Mouse (Mus musculus) gastrocnemius, adult 8-10 months (tissue): Measurements from ENCODE around the gene Crym. TPM values are rescaled to one million over a fixed set of nuclear protein-coding genes. Genes with fewer than 3 reads are reported as not detected.

Experiments used
- DNase-seq, 2 experiments: peaks; one replicate each; pipeline ENCODE4 v3.0.0; 2022; ENCODE audit warnings: low spot score in 2 of 2
- total RNA-seq, 4 experiments: library from RNA; stranded (reverse); gene quantifications; 2 replicates each; pipeline ENCODE4 v1.2.4; 2022

The Crym gene
- total RNA-seq, 4 experiments from 2014 or later: 2.8 to 4.6 (median 3.7) TPM

- DNase-seq: no peak
Measured at GRCm38 (mm10) chr7:120163581-120164251, 38.2 kb downstream of the Crym start.

DNA sequence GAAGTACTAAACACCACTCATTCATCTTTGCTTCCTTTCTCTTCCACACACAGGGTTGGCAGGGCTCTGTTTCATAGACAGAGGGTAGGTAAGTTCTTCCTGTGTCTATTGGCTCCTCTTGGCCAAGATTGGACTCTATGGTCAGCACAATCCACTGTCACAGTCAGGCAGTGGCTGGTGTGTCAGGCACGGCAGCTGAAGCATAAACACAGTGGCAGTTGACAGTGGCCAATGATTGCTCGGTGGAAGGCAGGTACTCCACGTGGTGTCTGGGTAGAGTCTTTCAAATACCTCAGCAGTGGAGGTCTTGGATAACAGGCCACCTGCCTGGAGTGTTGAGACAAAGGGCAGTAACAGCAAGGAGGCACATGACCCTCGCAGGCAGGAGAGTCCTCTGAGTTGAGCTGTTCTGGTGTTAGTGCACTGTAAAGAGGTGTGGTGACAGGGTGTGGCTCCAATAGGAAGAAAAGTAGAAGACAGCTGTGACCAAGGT, 43.7 kb downstream of the Crym start:
- no peak for DNase-seq

GRCm38 (mm10) chr7:120157575-120158061, 44.3 kb downstream of the Crym start:
- DNase-seq: no peak

DNA sequence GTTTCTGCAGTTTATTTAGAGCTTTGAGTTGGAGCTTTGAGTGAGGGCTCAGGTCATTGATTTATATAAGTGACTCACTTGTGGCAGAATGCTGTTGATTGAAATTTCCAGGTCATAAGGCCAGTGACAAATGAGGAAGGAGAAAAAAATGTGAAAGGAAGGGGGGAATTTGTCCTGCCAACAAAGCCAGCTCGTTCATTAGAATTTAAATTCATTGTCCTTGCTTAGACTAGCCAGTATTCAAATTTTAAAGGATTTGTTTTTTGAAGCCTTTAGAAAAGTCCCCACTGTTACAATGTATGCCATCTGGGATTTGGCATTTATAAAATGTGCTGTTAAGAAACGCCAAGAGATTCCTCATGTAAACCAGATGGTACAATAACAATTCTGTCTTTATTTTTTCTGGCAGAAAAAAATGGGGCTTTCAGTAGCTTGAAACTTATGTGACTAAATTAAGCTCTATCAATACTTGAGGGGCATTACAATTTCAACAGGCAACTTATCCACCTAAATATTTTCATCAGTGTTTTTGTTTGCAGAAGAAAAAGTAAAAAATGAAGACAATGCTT, 45.0 kb downstream of the Crym start:
- no peak for DNase-seq

DNA sequence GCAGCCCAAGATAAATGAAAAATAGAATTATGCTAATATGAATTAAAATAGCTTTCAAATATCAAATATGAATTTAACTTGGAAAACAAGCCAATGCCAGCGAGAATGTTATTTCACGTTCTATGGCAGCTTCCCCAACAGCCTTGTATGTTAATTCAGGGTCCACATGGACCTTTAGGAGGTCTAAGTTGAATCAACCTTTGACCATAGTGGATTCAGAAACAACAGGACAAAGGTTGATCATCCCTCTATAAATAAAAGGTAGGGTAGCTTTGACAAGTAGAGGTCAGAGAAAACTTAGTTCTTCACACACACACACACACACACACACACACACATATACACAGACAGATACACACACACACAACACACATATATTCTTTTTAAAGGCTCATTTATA, 51.0 kb downstream of the Crym start:
- DNase-seq: no peak

DNA sequence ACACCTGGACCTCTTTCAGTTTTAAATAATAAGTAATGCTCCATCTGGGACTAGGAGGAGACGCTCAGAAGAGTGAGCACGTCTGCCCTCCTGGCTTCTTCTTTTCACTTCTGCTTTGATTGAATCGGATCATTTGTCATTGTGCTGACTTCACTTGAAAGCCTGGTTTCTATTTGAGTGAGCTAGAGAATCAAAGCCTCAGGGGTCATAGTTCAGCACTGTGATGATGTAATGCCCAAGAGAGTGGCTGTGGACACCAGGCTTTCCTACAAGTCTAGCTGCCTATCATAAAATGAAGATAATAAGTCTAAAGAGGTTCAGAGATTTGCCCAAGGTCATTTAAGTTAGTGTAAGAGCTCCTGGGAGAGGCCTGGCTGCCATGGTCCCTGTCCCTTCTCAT, 51.7 kb downstream of the Crym start:
- no peak for DNase-seq

DNA sequence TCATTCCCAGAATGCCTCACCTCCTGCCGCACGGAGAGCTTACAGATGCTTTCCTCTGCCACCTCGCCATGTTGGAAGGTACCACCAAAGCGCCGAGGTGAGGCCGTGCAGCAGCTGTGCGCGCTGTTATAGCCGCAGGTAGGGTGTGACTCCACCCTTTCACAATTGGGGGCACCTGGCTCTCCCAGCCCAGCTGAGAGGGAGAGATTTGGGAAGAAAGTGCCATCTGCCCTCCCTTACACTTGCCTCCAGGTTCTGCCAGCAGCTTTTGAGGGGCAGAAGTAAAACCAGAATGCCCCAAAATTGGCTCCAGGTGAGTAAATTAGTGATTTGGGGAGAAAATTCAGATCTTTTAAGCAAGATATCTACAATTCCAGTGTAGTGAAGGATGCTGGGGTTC, 56.7 kb downstream of the Crym start, which contains the start of gene Zp2:
TSS of gene Zp2 (minus strand) at position 101 of the 400 bp plus-strand sequence.
- no peak for DNase-seq

GRCm38 (mm10) chr7:120142743-120143142, 59.2 kb downstream of the Crym start:
- no peak for DNase-seq

Other genes starting within 250 kb of the Crym start
- under 1 TPM; 0.02 to 0.08 (median 0.04) TPM for gene Dnah3, start 106.8 kb downstream of the Crym start, total RNA-seq
- gene Tmem159, start 99.8 kb downstream of the Crym start, total RNA-seq: 10 to 100 TPM in 3 of 4 experiments, 1 to 10 TPM in 1; 9.0 to 14.5 (median 12.6) TPM
- under 1 TPM in 3 of 4 experiments, not detected in 1; 0.20 to 0.31 (median 0.29) TPM for gene Zp2, start 56.8 kb downstream of the Crym start, total RNA-seq
- under 1 TPM in 2 of 4 experiments, not detected in 2; 0.11 to 0.18 TPM for gene Anks4b, start 28.3 kb downstream of the Crym start, total RNA-seq
- not detected for gene Abca14, start 1.9 kb upstream of the Crym start, total RNA-seq
- gene Abca15, start 126.6 kb upstream of the Crym start, total RNA-seq: not detected
- gene Abca16, start 207.5 kb upstream of the Crym start, total RNA-seq: not detected